Mouse (Mus musculus): ENCODE measurements around the gene Snx18. TPM values are rescaled to one million over a fixed set of nuclear protein-coding genes. Genes with fewer than 3 reads are reported as not detected.

Gene Snx18
- polyA plus RNA-seq, 1 experiment from 2014 or later = 31.5 TPM

GRCm38 (mm10) chr13:113585606-113586005 is 32.8 kb downstream of the Snx18 start:
- Histone ChIP-seq H3K4me3 (ENCODE audit: low read depth, low read length) (no peak overlapping the region), H3K27ac (replicated peaks; ENCODE audit: low read depth, low read length) (no peak overlapping the region), H3K9ac (ENCODE audit: low read depth, low read length) (no peak overlapping the region), H3K36me3 (ENCODE audit: control insufficient read depth, insufficient read depth, low read length) (peaks cover 4% of the 10 kb centered on the region), H3K27me3 (replicated peaks; ENCODE audit: control insufficient read depth, insufficient read depth, low read length) (no peaks in the 10 kb centered on the region), H3K4me2 (ENCODE audit: low read depth, low read length) (no peak overlapping the region), H3K9me3 (ENCODE audit: control insufficient read depth, low read length) (no peaks in the 10 kb centered on the region), H3K4me1 (ENCODE audit: control insufficient read depth, insufficient read depth, low read length) (peaks cover 12% of the 10 kb centered on the region; the same call in 1 of the 2 replicates)
- WGBS = 95% methylated on average over 3 of the region's 3 CpGs
- ATAC-seq (ENCODE audit: low read depth) = no peak
- DNase-seq (ENCODE audit: low spot score) = no peak

GRCm38 (mm10) chr13:113584431-113584830 is 33.9 kb downstream of the Snx18 start:
- no peak for DNase-seq (ENCODE audit: low spot score)
- WGBS = 69% methylated on average over 6 of the region's 6 CpGs

GRCm38 (mm10) chr13:113583563-113583962 is 34.8 kb downstream of the Snx18 start:
- Histone ChIP-seq H3K27me3 (replicated peaks; ENCODE audit: control insufficient read depth, insufficient read depth, low read length) (no peaks in the 10 kb centered on the region), H3K4me1 (ENCODE audit: control insufficient read depth, insufficient read depth, low read length) (peaks cover 12% of the 10 kb centered on the region; the same call in 1 of the 2 replicates), H3K4me2 (ENCODE audit: low read depth, low read length) (no peak overlapping the region), H3K4me3 (ENCODE audit: low read depth, low read length) (no peak overlapping the region), H3K9ac (ENCODE audit: low read depth, low read length) (no peak overlapping the region), H3K36me3 (ENCODE audit: control insufficient read depth, insufficient read depth, low read length) (no peaks in the 10 kb centered on the region), H3K27ac (replicated peaks; ENCODE audit: low read depth, low read length) (no peak overlapping the region), H3K9me3 (ENCODE audit: control insufficient read depth, low read length) (no peaks in the 10 kb centered on the region)
- ATAC-seq (ENCODE audit: low read depth) = no peak
- WGBS = 75% methylated on average over 4 of the region's 4 CpGs
- DNase-seq (ENCODE audit: low spot score) = no peak

More at GRCm38 (mm10) chr13:113584431-113584830, 33.9 kb downstream of the Snx18 start:
- Histone ChIP-seq H3K27me3 (replicated peaks; ENCODE audit: control insufficient read depth, insufficient read depth, low read length) (no peaks in the 10 kb centered on the region), H3K4me3 (ENCODE audit: low read depth, low read length) (no peak overlapping the region), H3K9ac (ENCODE audit: low read depth, low read length) (no peak overlapping the region), H3K4me2 (ENCODE audit: low read depth, low read length) (no peak overlapping the region), H3K27ac (replicated peaks; ENCODE audit: low read depth, low read length) (no peak overlapping the region), H3K36me3 (ENCODE audit: control insufficient read depth, insufficient read depth, low read length) (no peaks in the 10 kb centered on the region), H3K4me1 (ENCODE audit: control insufficient read depth, insufficient read depth, low read length) (peaks cover 12% of the 10 kb centered on the region; the same call in 1 of the 2 replicates), H3K9me3 (ENCODE audit: control insufficient read depth, low read length) (no peaks in the 10 kb centered on the region)
- no peak for ATAC-seq (ENCODE audit: low read depth)

- no peak overlapping the region for H3K27ac ChIP-seq (replicated peaks; ENCODE audit: low read depth, low read length)
- no peak for DNase-seq (ENCODE audit: low spot score)
- no peaks in the 10 kb centered on the region for H3K9me3 ChIP-seq (ENCODE audit: control insufficient read depth, low read length)
- ATAC-seq (ENCODE audit: low read depth) = no peak
- H3K9ac ChIP-seq (ENCODE audit: low read depth, low read length) = no peak overlapping the region
- 0 out of 2 replicates have a peak, but pooled peaks cover 2% of the 10 kb centered on the region for H3K4me1 ChIP-seq (ENCODE audit: control insufficient read depth, insufficient read depth, low read length)
- H3K36me3 ChIP-seq (ENCODE audit: control insufficient read depth, insufficient read depth, low read length) = no peaks in the 10 kb centered on the region
- WGBS = 74% methylated on average over 1 of the region's 1 CpGs
- no peak overlapping the region for H3K4me3 ChIP-seq (ENCODE audit: low read depth, low read length)
- no peak overlapping the region for H3K4me2 ChIP-seq (ENCODE audit: low read depth, low read length)
- no peaks in the 10 kb centered on the region for H3K27me3 ChIP-seq (replicated peaks; ENCODE audit: control insufficient read depth, insufficient read depth, low read length)
Observed at GRCm38 (mm10) chr13:113582024-113582423, 36.3 kb downstream of the Snx18 start.

GRCm38 (mm10) chr13:113581436-113581835 is 36.9 kb downstream of the Snx18 start:
- Histone ChIP-seq H3K9me3 (ENCODE audit: control insufficient read depth, low read length) (no peaks in the 10 kb centered on the region), H3K4me1 (ENCODE audit: control insufficient read depth, insufficient read depth, low read length) (no peaks in the 10 kb centered on the region), H3K9ac (ENCODE audit: low read depth, low read length) (no peak overlapping the region), H3K36me3 (ENCODE audit: control insufficient read depth, insufficient read depth, low read length) (no peaks in the 10 kb centered on the region), H3K27me3 (replicated peaks; ENCODE audit: control insufficient read depth, insufficient read depth, low read length) (no peaks in the 10 kb centered on the region), H3K4me2 (ENCODE audit: low read depth, low read length) (no peak overlapping the region), H3K4me3 (ENCODE audit: low read depth, low read length) (no peak overlapping the region), H3K27ac (replicated peaks; ENCODE audit: low read depth, low read length) (no peak overlapping the region)
- no peak for DNase-seq (ENCODE audit: low spot score)
- no peak for ATAC-seq (ENCODE audit: low read depth)
- 84% methylated on average over 5 of the region's 5 CpGs for WGBS

- DNase-seq (ENCODE audit: low spot score) (no peak), ATAC-seq (ENCODE audit: low read depth) (no peak)
- Histone ChIP-seq H3K27me3 (replicated peaks; ENCODE audit: control insufficient read depth, insufficient read depth, low read length) (no peaks in the 10 kb centered on the region), H3K4me2 (ENCODE audit: low read depth, low read length) (no peak overlapping the region), H3K9ac (ENCODE audit: low read depth, low read length) (no peak overlapping the region), H3K9me3 (ENCODE audit: control insufficient read depth, low read length) (no peaks in the 10 kb centered on the region), H3K27ac (replicated peaks; ENCODE audit: low read depth, low read length) (no peak overlapping the region), H3K36me3 (ENCODE audit: control insufficient read depth, insufficient read depth, low read length) (no peaks in the 10 kb centered on the region), H3K4me3 (ENCODE audit: low read depth, low read length) (no peak overlapping the region), H3K4me1 (ENCODE audit: control insufficient read depth, insufficient read depth, low read length) (no peaks in the 10 kb centered on the region)
- 74% methylated on average over 6 of the region's 6 CpGs for WGBS
Observed at GRCm38 (mm10) chr13:113580400-113580790, 38.0 kb downstream of the Snx18 start.

- no peak overlapping the region for H3K4me3 ChIP-seq (ENCODE audit: low read depth, low read length)
- H3K36me3 ChIP-seq (ENCODE audit: control insufficient read depth, insufficient read depth, low read length) = no peaks in the 10 kb centered on the region
- no peaks in the 10 kb centered on the region for H3K27me3 ChIP-seq (replicated peaks; ENCODE audit: control insufficient read depth, insufficient read depth, low read length)
- no peaks in the 10 kb centered on the region for H3K9me3 ChIP-seq (ENCODE audit: control insufficient read depth, low read length)
- WGBS = 55% methylated on average over 7 of the region's 7 CpGs
- H3K27ac ChIP-seq (replicated peaks; ENCODE audit: low read depth, low read length) = no peak overlapping the region
- no peak overlapping the region for H3K9ac ChIP-seq (ENCODE audit: low read depth, low read length)
- DNase-seq (ENCODE audit: low spot score) (no peak), ATAC-seq (ENCODE audit: low read depth) (no peak)
- H3K4me1 ChIP-seq (ENCODE audit: control insufficient read depth, insufficient read depth, low read length) = no peaks in the 10 kb centered on the region
- no peak overlapping the region for H3K4me2 ChIP-seq (ENCODE audit: low read depth, low read length)
Observed at GRCm38 (mm10) chr13:113579788-113580399, 38.5 kb downstream of the Snx18 start.

- no peak for ATAC-seq (ENCODE audit: low read depth)
- WGBS = 81% methylated on average over 13 of the region's 13 CpGs
- Histone ChIP-seq H3K27me3 (replicated peaks; ENCODE audit: control insufficient read depth, insufficient read depth, low read length) (no peaks in the 10 kb centered on the region), H3K4me2 (ENCODE audit: low read depth, low read length) (no peak overlapping the region), H3K9ac (ENCODE audit: low read depth, low read length) (no peak overlapping the region), H3K9me3 (ENCODE audit: control insufficient read depth, low read length) (no peaks in the 10 kb centered on the region), H3K36me3 (ENCODE audit: control insufficient read depth, insufficient read depth, low read length) (no peaks in the 10 kb centered on the region), H3K4me1 (ENCODE audit: control insufficient read depth, insufficient read depth, low read length) (no peaks in the 10 kb centered on the region), H3K4me3 (ENCODE audit: low read depth, low read length) (no peak overlapping the region), H3K27ac (replicated peaks; ENCODE audit: low read depth, low read length) (no peak overlapping the region)
- DNase-seq (ENCODE audit: low spot score) = no peak
Observed at GRCm38 (mm10) chr13:113574232-113574631, 44.1 kb downstream of the Snx18 start.

GRCm38 (mm10) chr13:113573377-113573776 is 45.0 kb downstream of the Snx18 start:
- no peaks in the 10 kb centered on the region for H3K4me1 ChIP-seq (ENCODE audit: control insufficient read depth, insufficient read depth, low read length)
- no peak for ATAC-seq (ENCODE audit: low read depth)
- WGBS = 84% methylated on average over 2 of the region's 2 CpGs

More at GRCm38 (mm10) chr13:113573377-113573776, 45.0 kb downstream of the Snx18 start:
- Histone ChIP-seq H3K27ac (replicated peaks; ENCODE audit: low read depth, low read length) (no peak overlapping the region), H3K27me3 (replicated peaks; ENCODE audit: control insufficient read depth, insufficient read depth, low read length) (no peaks in the 10 kb centered on the region), H3K4me3 (ENCODE audit: low read depth, low read length) (no peak overlapping the region), H3K9ac (ENCODE audit: low read depth, low read length) (no peak overlapping the region), H3K9me3 (ENCODE audit: control insufficient read depth, low read length) (no peaks in the 10 kb centered on the region), H3K4me2 (ENCODE audit: low read depth, low read length) (no peak overlapping the region), H3K36me3 (ENCODE audit: control insufficient read depth, insufficient read depth, low read length) (no peaks in the 10 kb centered on the region)
- DNase-seq (ENCODE audit: low spot score) = no peak

Data from embryonic facial prominence, embryonic 14.5 days (tissue).